ENCODE assay signal across 25 mouse cellular contexts in the genomic region with DNA sequence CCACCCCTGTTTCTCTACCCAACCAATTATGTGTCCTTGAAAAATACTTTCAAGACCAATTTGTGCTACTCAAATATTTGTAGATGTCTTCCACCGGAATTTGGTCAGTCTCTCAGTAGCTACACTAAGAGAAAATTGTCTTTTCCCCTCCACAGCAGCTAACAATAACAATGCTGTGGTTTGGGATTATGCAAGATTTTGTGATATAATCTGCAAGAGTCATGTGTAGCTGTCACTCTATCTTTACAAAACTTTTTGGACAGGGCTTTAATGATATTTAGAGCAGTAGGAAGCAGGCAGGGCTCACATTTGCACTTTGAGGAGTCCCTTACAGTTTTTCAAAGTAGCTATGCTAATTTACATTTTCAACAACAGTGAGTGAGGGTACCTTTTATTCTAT.
DNase-seq lines count a peak whose midpoint lies in the region; ATAC-seq and TF ChIP-seq lines count a peak whose summit lies in the region.
"Had no signal": no experiment of that assay in that cellular context is flagged by ENCODE, and none has a peak within 500 bp of the region (broad histone marks: within the 10 kb centered on the region; RNA-seq: fewer than 3 reads in every experiment).

No protein-coding gene starts in this region.

- WGBS in limb, embryonic 10.5 days: 89% methylated on average over 1 of the region's 1 CpGs
- WGBS in hindbrain, embryonic 16.5 days: 67% methylated on average over 1 of the region's 1 CpGs

- no peaks in the 10 kb centered on the region for H3K9me3 ChIP-seq in limb, embryonic 10.5 days (replicated peaks)
- no peaks in the 10 kb centered on the region for H3K9me3 ChIP-seq in hindbrain, embryonic 16.5 days (ENCODE audit: control insufficient read depth, low read length)

- H3ac ChIP-seq in C2C12 (ENCODE audit: control insufficient read depth, insufficient read length, low read depth) (no peak overlapping the region), myocyte (ENCODE audit: control insufficient read depth, insufficient read length) (no peak overlapping the region)

- DNase-seq in 3T3-L1 (ENCODE audit: low read depth, low spot score): peak; percentile 44
- DNase-seq in 416B (ENCODE audit: low read depth): peak; percentile 7
- no peak for DNase-seq in limb, embryonic 10.5 days (ENCODE audit: low spot score)
- no peak for DNase-seq in right cerebral cortex, postnatal 14 days
- DNase-seq: adrenal gland, adult 2 months; adrenal gland, adult 8-10 months; adrenal gland, postnatal 10 days; adrenal gland, postnatal 14 days; adrenal gland, postnatal 25 days; adrenal gland, postnatal 36 days; B cell, adult 2 months; cerebellum, adult 11 months; cerebellum, adult 11-12 months; cerebellum, adult 18-20 months; cerebellum, adult 2 months; cerebellum, adult 8-10 months had no signal

- H3K27ac ChIP-seq in limb, embryonic 10.5 days: no peak overlapping the region
- no peak overlapping the region for H3K27ac ChIP-seq in hindbrain, embryonic 16.5 days (ENCODE audit: low read depth, low read length)

- H3K79me3 ChIP-seq in C2C12 (ENCODE audit: low read depth): no peaks in the 10 kb centered on the region

- H3K79me2 ChIP-seq in C2C12 (ENCODE audit: control insufficient read depth, insufficient read depth): no peaks in the 10 kb centered on the region
- H3K79me2 ChIP-seq in myocyte (ENCODE audit: control insufficient read depth, insufficient read depth): no peaks in the 10 kb centered on the region

- TF ChIP-seq CTCF in C2C12 (IDR thresholded peaks at IDR 0.05; ENCODE audit: control insufficient read depth, insufficient read depth, insufficient read length): no peak

- H3K4me3 ChIP-seq in C2C12 (ENCODE audit: insufficient read depth, poor library complexity, severe bottlenecking) (no peak overlapping the region), myocyte (no peak overlapping the region)
- no peak overlapping the region for H3K4me3 ChIP-seq in limb, embryonic 10.5 days
- no peak overlapping the region for H3K4me3 ChIP-seq in hindbrain, embryonic 16.5 days (ENCODE audit: low read length)

- no peaks in the 10 kb centered on the region for H3K27me3 ChIP-seq in C2C12 (ENCODE audit: control insufficient read depth, insufficient read depth, insufficient read length)
- no peaks in the 10 kb centered on the region for H3K27me3 ChIP-seq in myocyte (ENCODE audit: control insufficient read depth, insufficient read depth, insufficient read length)
- no peaks in the 10 kb centered on the region for H3K27me3 ChIP-seq in limb, embryonic 10.5 days (ENCODE audit: low read depth, poor library complexity, severe bottlenecking)
- no peaks in the 10 kb centered on the region for H3K27me3 ChIP-seq in hindbrain, embryonic 16.5 days (replicated peaks; ENCODE audit: control insufficient read depth, insufficient read depth, low read length)
- H3K27me3 ChIP-seq: CH12.LX, Patski had no signal

- no peak for ATAC-seq in monocyte, adult 5-6 weeks (replicated peaks; ENCODE audit: insufficient number of reproducible peaks, low FRiP score, low TSS enrichment, poor library complexity, severe bottlenecking)
- ATAC-seq in hindbrain, embryonic 16.5 days: no peak
- ATAC-seq: activated CD4-positive, CD25-positive, alpha-beta regulatory T cell, adult 4 months; CD4-positive, CD25-positive, alpha-beta regulatory T cell, adult 4 months; Patski had no signal

- peak overlapping the region; percentile 14 for H3K4me2 ChIP-seq in myocyte (ENCODE audit: low read depth)
- H3K4me2 ChIP-seq in hindbrain, embryonic 16.5 days (ENCODE audit: low read length): no peak overlapping the region

- H3K4me1 ChIP-seq in limb, embryonic 10.5 days: no peaks in the 10 kb centered on the region
- H3K4me1 ChIP-seq in hindbrain, embryonic 16.5 days (ENCODE audit: control insufficient read depth, insufficient read depth, low read depth, low read length): no peaks in the 10 kb centered on the region

- no peaks in the 10 kb centered on the region for H3K36me3 ChIP-seq in C2C12 (ENCODE audit: control insufficient read depth, insufficient read depth)
- no peaks in the 10 kb centered on the region for H3K36me3 ChIP-seq in myocyte (ENCODE audit: control insufficient read depth, insufficient read depth)
- no peaks in the 10 kb centered on the region for H3K36me3 ChIP-seq in limb, embryonic 10.5 days
- no peaks in the 10 kb centered on the region for H3K36me3 ChIP-seq in hindbrain, embryonic 16.5 days (ENCODE audit: control insufficient read depth, insufficient read depth, low read length)
- H3K36me3 ChIP-seq: G1E had no signal

- H3K9ac ChIP-seq in hindbrain, embryonic 16.5 days (ENCODE audit: low read depth, low read length): no peak overlapping the region

- TF ChIP-seq POLR2A in myocyte (IDR thresholded peaks at IDR 0.05; ENCODE audit: insufficient read length, low read depth): no peak

TF ChIP-seq in C2C12, 6 proteins besides CTCF, POLR2A, EP300 and RAD21:
- TF ChIP-seq USF1 (IDR thresholded peaks at IDR 0.05; ENCODE audit: low read depth) (no peak), MYOD1 (IDR thresholded peaks at IDR 0.05; ENCODE audit: control insufficient read depth, insufficient read length, low read depth) (peak; percentile 21), MAX (IDR thresholded peaks at IDR 0.05) (no peak), CEBPB (IDR thresholded peaks at IDR 0.05; ENCODE audit: low read depth) (peak; percentile 89)
TF ChIP-seq in C2C12: peak in this region for 2.

TF ChIP-seq in myocyte, 11 proteins besides CTCF, POLR2A, EP300 and RAD21:
- TF ChIP-seq CEBPB (IDR thresholded peaks at IDR 0.05; ENCODE audit: insufficient read depth, poor library complexity, severe bottlenecking) (peak; percentile 82; the same call in 1 of the 2 replicates), E2F4 (IDR thresholded peaks at IDR 0.05; ENCODE audit: insufficient read depth) (no peak)

Comparison
In these comparisons a context has a peak if more than half of its experiments do, and no peak if none do; other contexts are left out.
1. DNase-seq: peak in 3T3-L1 (single experiment) and 416B (single experiment); none in limb, embryonic 10.5 days (single experiment) and right cerebral cortex, postnatal 14 days (single experiment).